Mouse (Mus musculus) effector memory CD4-positive, alpha-beta T cell, adult 7 months (primary cell): ENCODE measurements around the gene Sestd1. TPM values are rescaled to one million over a fixed set of nuclear protein-coding genes. Genes with fewer than 3 reads are reported as not detected.

ENCODE experiments used
- polyA plus RNA-seq: library from polyadenylated mRNA; unstranded; fragments of 100-300 nt; shearing (Covaris generic); gene quantifications from one replicate; pipeline ENCODE4 v1.2.1, GENCODE M21; 2017

Sestd1 gene
- 14.6 TPM for polyA plus RNA-seq

GRCm38 (mm10) chr2:77280512-77281409, at the start of gene Sestd1:
Sestd1 (minus strand) TSS chr2:77280592.

GRCm38 (mm10) chr2:77170633-77171105, 109.7 kb downstream of the Sestd1 start, which contains the start of gene Ccdc141:
Ccdc141 (minus strand) TSS chr2:77170636.

Other genes with a start within 250 kb of the Sestd1 start
- gene Ccdc141, start 110.0 kb downstream of the Sestd1 start, polyA plus RNA-seq = 3.9 TPM